Mouse (Mus musculus) intestine, embryonic 14.5 days (tissue): Measurements from ENCODE around the gene Pex11b. TPM values are rescaled to one million over a fixed set of nuclear protein-coding genes. Genes with fewer than 3 reads are reported as not detected.
A peak's percentile ranks its signal among the peaks of the same experiment; 100 is the strongest.
"Not testable (repeated sequence)": the region's sequence is repeated elsewhere in the genome, so short reads cannot be mapped to it uniquely, and the experiment has no call there.

Experiments
- ATAC-seq: fragments of 200-750 bp; cut with Nextera tagmentation; replicated peaks from 2 replicates; pipeline ENCODE4 v1.8.0; 2017; ENCODE audit warnings: low read depth, moderate number of reproducible peaks, moderate TSS enrichment, moderate library complexity; ENCODE audit not compliant: low FRiP score, low TSS enrichment
- DNase-seq: peaks from one replicate; pipeline ENCODE4 v3.0.0-alpha.2; 2018; ENCODE audit warnings: low spot score
- H3K27ac ChIP-seq: fragments of 300-500 bp; sonication (generic); 2 replicates; pipeline ENCODE4 v1.5.1; 2014; ENCODE audit warnings: low read depth, mild to moderate bottlenecking, control low read depth
- H3K27me3 ChIP-seq: fragments of 300-500 bp; sonication (generic); replicated peaks from 2 replicates; pipeline ENCODE4 v1.6.1; 2014; ENCODE audit warnings: low read length, control low read depth; ENCODE audit not compliant: control insufficient read depth, insufficient read depth
- H3K36me3 ChIP-seq: fragments of 300-500 bp; sonication (generic); 2 replicates; pipeline ENCODE4 v1.6.1; 2014; ENCODE audit warnings: low read length, control low read depth; ENCODE audit not compliant: control insufficient read depth, insufficient read depth
- H3K4me1 ChIP-seq: fragments of 300-500 bp; sonication (generic); replicated peaks from 2 replicates; pipeline ENCODE4 v1.6.1; 2014; ENCODE audit warnings: low read length, control low read depth, mixed read lengths; ENCODE audit not compliant: control insufficient read depth, insufficient read depth
- H3K4me2 ChIP-seq: fragments of 300-500 bp; sonication (generic); 2 replicates; pipeline ENCODE4 v1.6.1; 2014; ENCODE audit warnings: low read length
- H3K4me3 ChIP-seq: fragments of 300-500 bp; sonication (generic); 2 replicates; pipeline ENCODE4 v1.5.1; 2014; ENCODE audit warnings: low read depth, low read length, control low read depth, mixed read lengths
- H3K9ac ChIP-seq: fragments of 300-500 bp; sonication (generic); 2 replicates; pipeline ENCODE4 v1.6.1; 2014; ENCODE audit warnings: mild to moderate bottlenecking, low read length
- H3K9me3 ChIP-seq: fragments of 300-500 bp; sonication (generic); 2 replicates; pipeline ENCODE4 v1.6.1; 2016; ENCODE audit warnings: low read length, control low read depth; ENCODE audit not compliant: control insufficient read depth
- WGBS: fragments of 180-500 bp; shearing (Covaris S2); extraction: QIAGEN DNeasy Blood & Tissue Kit; methylation state at CpG from one replicate; pipeline ENCODE4 v1.1.7; 2014; 5-methylcytosine and 5-hydroxymethylcytosine counted together
- polyA plus RNA-seq: library from polyadenylated mRNA; unstranded; fragments of >200 nt; fragmentation: Nextera tagmentation; extraction: Ambion mirVana; gene quantifications from 2 replicates; pipeline ENCODE4 v1.2.1, GENCODE M21; 2014

The Pex11b gene
- polyA plus RNA-seq, 1 experiment from 2014 or later: 44.1 TPM

GRCm38 (mm10) chr3:96665732-96666363 lies 30.7 kb downstream of the Pex11b start:
- H3K36me3 ChIP-seq, H3K27ac ChIP-seq, H3K9me3 ChIP-seq, H3K4me3 ChIP-seq, H3K9ac ChIP-seq, DNase-seq, H3K4me1 ChIP-seq, H3K27me3 ChIP-seq, H3K4me2 ChIP-seq, ATAC-seq: not testable (repeated sequence)
- WGBS: 91% methylated on average over 7 of the region's 7 CpGs

DNA sequence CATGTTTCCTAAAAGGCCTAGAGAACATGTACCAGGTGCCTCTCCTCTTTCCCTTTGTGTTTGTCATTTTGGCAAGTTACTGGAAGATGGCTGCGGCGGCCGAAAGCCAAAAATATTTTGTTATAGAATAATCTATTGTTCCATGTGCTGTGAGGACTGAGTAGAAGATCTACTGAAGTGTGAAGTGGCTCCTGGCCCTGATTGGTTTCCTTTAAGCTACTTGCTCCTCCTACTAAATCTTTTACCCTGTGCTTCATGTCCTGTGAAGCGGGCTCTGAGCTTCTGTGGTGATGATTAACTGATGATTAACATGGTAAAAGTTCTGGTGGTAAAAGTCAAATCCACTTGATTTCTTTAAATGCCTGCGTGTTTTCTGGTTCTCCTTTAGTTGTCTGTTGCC lies 31.7 kb downstream of the Pex11b start:
- no peaks in the 10 kb centered on the region for H3K27me3 ChIP-seq
- ATAC-seq (no peak), DNase-seq (no peak)
- H3K4me1 ChIP-seq: peaks cover 8% of the 10 kb centered on the region
- H3K9ac ChIP-seq: no peak overlapping the region
- H3K4me2 ChIP-seq: no peak overlapping the region
- H3K4me3 ChIP-seq: no peak overlapping the region
- H3K9me3 ChIP-seq: no peaks in the 10 kb centered on the region
- WGBS: 87% methylated on average over 5 of the region's 5 CpGs
- H3K36me3 ChIP-seq: no peaks in the 10 kb centered on the region
- H3K27ac ChIP-seq: no peak overlapping the region

DNA sequence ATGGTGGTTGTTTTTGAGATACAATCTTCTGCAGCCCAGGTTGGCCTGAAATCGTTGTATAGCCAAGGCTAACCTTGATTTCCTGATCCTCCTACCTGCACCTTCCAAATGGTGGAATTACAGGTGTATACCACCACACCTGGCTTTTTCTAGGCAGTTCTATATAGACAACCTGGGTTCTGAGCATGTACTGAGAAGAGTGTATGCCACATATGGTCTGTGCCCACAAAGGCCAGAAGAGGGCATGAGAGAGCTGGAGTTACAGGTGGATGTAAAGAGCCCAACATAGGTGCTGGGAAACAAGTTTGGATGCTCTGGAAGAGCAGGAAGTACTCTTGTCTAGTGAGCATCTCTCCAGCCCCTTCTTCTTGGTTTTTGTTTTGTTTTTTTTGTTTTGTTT lies 32.1 kb downstream of the Pex11b start:
- Histone ChIP-seq H3K27me3 (no peaks in the 10 kb centered on the region), H3K9me3 (no peaks in the 10 kb centered on the region), H3K4me2 (no peak overlapping the region), H3K36me3 (no peaks in the 10 kb centered on the region), H3K4me3 (no peak overlapping the region), H3K27ac (no peak overlapping the region), H3K4me1 (peaks cover 8% of the 10 kb centered on the region), H3K9ac (no peak overlapping the region)
- ATAC-seq (no peak), DNase-seq (no peak)
- 38% methylated on average over 1 of the region's 1 CpGs for WGBS

GRCm38 (mm10) chr3:96668424-96669067 lies 33.4 kb downstream of the Pex11b start:
- H3K4me3 ChIP-seq: no peak overlapping the region
- no peak overlapping the region for H3K27ac ChIP-seq
- H3K4me2 ChIP-seq: no peak overlapping the region
- H3K9me3 ChIP-seq: no peaks in the 10 kb centered on the region
- no peak for DNase-seq
- H3K27me3 ChIP-seq: no peaks in the 10 kb centered on the region
- 93% methylated on average over 5 of the region's 5 CpGs for WGBS
- no peaks in the 10 kb centered on the region for H3K36me3 ChIP-seq
- no peak overlapping the region for H3K9ac ChIP-seq
- ATAC-seq: no peak
- H3K4me1 ChIP-seq: peaks cover 3% of the 10 kb centered on the region; the same call in 1 of the 2 replicates

DNA sequence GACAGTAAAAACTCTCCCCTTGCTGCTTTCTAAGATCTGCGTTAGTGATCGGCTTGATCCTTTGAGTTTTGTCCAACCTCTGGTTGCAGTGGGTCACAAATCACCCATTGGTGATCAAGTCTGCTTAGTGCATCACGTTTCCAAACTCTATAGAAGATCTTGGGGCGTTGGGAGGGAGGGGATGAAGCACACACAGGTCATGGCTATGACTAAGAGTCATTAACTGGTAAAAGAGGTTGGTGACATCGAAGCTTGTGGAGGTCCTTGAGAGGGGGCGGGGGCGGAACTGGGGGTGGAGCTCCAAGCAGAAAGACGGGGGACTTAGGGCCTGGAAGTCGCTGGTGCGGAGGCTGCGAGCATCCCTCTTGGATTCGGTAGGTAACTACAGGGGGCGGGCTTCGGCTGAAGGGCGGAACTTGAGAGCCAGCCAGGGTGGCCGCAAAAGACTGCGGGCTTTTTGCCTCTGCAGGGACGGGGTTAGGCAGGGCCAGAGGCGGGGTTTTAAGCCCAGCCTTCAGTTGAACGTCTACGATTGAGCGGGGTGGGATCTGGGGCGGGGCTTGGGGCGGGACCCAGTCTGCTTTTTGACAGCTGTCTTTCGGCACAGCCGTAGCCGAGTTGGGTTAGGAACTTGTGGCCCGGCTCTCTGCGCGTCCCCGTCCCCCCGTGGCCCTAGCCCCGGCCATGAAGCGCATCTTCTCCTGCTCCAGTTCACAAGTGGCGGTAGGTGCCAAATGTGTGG lies 34.7 kb downstream of the Pex11b start, which contains the start of gene Ankrd35:
TSS of gene Ankrd35 (plus strand) at position 405 of the 742 bp plus-strand sequence.
- Histone ChIP-seq H3K27me3 (no peaks in the 10 kb centered on the region), H3K4me2 (peak within 1 kb of the TSS; percentile 75), H3K4me3 (peak within 1 kb of the TSS; percentile 32), H3K9me3 (no peaks in the 10 kb centered on the region), H3K36me3 (no peaks in the 10 kb centered on the region), H3K4me1 (peaks cover 6% of the 10 kb centered on the region; the same call in 1 of the 2 replicates), H3K9ac (0 out of 2 replicates have a peak within 1 kb of the TSS, but pooled peaks have one; percentile 7), H3K27ac (no peak within 1 kb of the TSS)
- peak; percentile 94 for ATAC-seq
- DNase-seq: peak; percentile 84
- WGBS: 5% methylated on average over 35 of the region's 35 CpGs

GRCm38 (mm10) chr3:96671519-96671918 lies 36.3 kb downstream of the Pex11b start:
- 93% methylated on average over 5 of the region's 5 CpGs for WGBS
- no peak for DNase-seq
- Histone ChIP-seq H3K4me3 (no peak overlapping the region), H3K4me1 (peaks cover 14% of the 10 kb centered on the region; the same call in 1 of the 2 replicates), H3K9ac (no peak overlapping the region), H3K9me3 (no peaks in the 10 kb centered on the region), H3K36me3 (no peaks in the 10 kb centered on the region), H3K27me3 (no peaks in the 10 kb centered on the region), H3K27ac (no peak overlapping the region), H3K4me2 (no peak overlapping the region)
- no peak for ATAC-seq

- H3K36me3 ChIP-seq: no peaks in the 10 kb centered on the region
- no peak overlapping the region for H3K4me2 ChIP-seq
- H3K4me1 ChIP-seq: peaks cover 14% of the 10 kb centered on the region; the same call in 1 of the 2 replicates
- H3K27me3 ChIP-seq: no peaks in the 10 kb centered on the region
- ATAC-seq: no peak
- H3K9ac ChIP-seq: no peak overlapping the region
- H3K9me3 ChIP-seq: no peaks in the 10 kb centered on the region
- H3K27ac ChIP-seq: no peak overlapping the region
- DNase-seq: no peak
- H3K4me3 ChIP-seq: no peak overlapping the region
- 76% methylated on average over 4 of the region's 4 CpGs for WGBS
Observed at GRCm38 (mm10) chr3:96673514-96673913, 38.3 kb downstream of the Pex11b start.

- DNase-seq (no peak), ATAC-seq (no peak)
- Histone ChIP-seq H3K4me2 (no peak overlapping the region), H3K27ac (no peak overlapping the region), H3K4me1 (peaks cover 14% of the 10 kb centered on the region; the same call in 1 of the 2 replicates), H3K27me3 (no peaks in the 10 kb centered on the region), H3K4me3 (no peak overlapping the region), H3K9ac (no peak overlapping the region), H3K36me3 (no peaks in the 10 kb centered on the region), H3K9me3 (no peaks in the 10 kb centered on the region)
- 38% methylated on average over 8 of the region's 8 CpGs for WGBS
Observed at GRCm38 (mm10) chr3:96674442-96674841, 39.3 kb downstream of the Pex11b start.
